Mouse (Mus musculus): ENCODE results near the gene Ier5l. TPM values are rescaled to one million over a fixed set of nuclear protein-coding genes. Genes with fewer than 3 reads are reported as not detected.

The Ier5l gene
- total and polyA plus RNA-seq, 3 experiments: 0.06 TPM; not detected in 2

GRCm38 (mm10) chr2:30510711-30511380 lies 36.8 kb upstream of the Ier5l start:
- no peak for DNase-seq (ENCODE audit: low read depth, low spot score)
- H3K27me3 ChIP-seq (ENCODE audit: control insufficient read depth in 1 of 2, insufficient read depth in 2 of 2, low read length in 2 of 2): no peaks in the 10 kb centered on the region; a peak in 2 of 4 replicates
- H3K9ac ChIP-seq (ENCODE audit: control insufficient read depth, low read depth, low read length, poor library complexity, severe bottlenecking): no peak overlapping the region
- no peaks in the 10 kb centered on the region for H3K36me3 ChIP-seq (ENCODE audit: control insufficient read depth in 1 of 2, insufficient read depth in 2 of 2, low read length in 2 of 2)
- no peaks in the 10 kb centered on the region for H3K4me1 ChIP-seq (ENCODE audit: control insufficient read depth in 1 of 2, insufficient read depth in 2 of 2, low read length in 2 of 2)
- no peaks in the 10 kb centered on the region for H3K79me2 ChIP-seq (ENCODE audit: control insufficient read depth, insufficient read depth, low read length, poor library complexity)
- no peak overlapping the region for H3K4me3 ChIP-seq (ENCODE audit: control insufficient read depth in 1 of 2, insufficient read depth in 1 of 2, low read depth in 2 of 2, low read length in 2 of 2)
- H3K27ac ChIP-seq (ENCODE audit: control insufficient read depth, low read depth, low read length): no peak overlapping the region
- no peaks in the 10 kb centered on the region for H3K9me3 ChIP-seq (replicated peaks; ENCODE audit: insufficient read depth, low read length)
- TF ChIP-seq RAD21 (IDR thresholded peaks at IDR 0.05; ENCODE audit: low read depth, low read length) (no peak), BHLHE40 (IDR thresholded peaks at IDR 0.05; ENCODE audit: borderline replicate concordance, low read depth, low read length) (no peak), ZMIZ1 (IDR thresholded peaks at IDR 0.05; ENCODE audit: low read depth, low read length) (no peak), ZC3H11A (IDR thresholded peaks at IDR 0.05; ENCODE audit: low read depth, low read length) (no peak), UBTF (IDR thresholded peaks at IDR 0.05; ENCODE audit: borderline replicate concordance, insufficient read depth, low read depth, low read length) (no peak), GABPA (IDR thresholded peaks at IDR 0.05; ENCODE audit: low read depth, low read length) (no peak), GATA1 (IDR thresholded peaks at IDR 0.05; ENCODE audit: low read depth, low read length) (no peak), ETS1 (IDR thresholded peaks at IDR 0.05; ENCODE audit: low read depth, low read length) (no peak), TBP (IDR thresholded peaks at IDR 0.05; ENCODE audit: low read depth, low read length) (no peak)

DNA sequence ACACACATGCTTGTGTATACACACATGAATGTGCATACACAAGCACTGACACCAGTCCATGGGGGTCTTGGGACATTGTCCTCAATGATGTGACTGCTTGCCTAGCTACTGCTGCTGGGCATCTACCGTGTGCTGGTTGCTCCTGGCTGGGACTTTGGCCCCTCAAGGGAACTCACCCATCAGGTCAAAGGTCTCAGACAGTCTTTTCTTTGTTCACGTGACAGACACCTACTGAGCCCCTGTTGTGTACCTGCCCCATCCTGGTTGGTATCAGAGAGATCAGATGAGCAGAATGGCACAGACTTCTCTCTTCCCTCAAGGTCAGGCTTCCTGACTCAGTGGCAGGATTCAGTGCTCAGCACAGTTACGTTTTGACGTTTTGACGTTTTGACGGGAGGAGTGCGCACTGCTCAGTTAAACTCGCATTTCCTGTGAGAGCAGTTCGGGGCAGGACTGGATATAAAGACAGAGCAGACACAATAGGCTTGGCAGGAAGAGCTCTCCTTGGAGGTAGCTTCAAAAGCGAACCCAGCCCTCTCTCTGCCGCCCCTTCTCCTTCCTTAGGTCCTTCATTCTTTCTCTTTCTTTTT lies 33.2 kb upstream of the Ier5l start:
- Histone ChIP-seq H3K4me1 (ENCODE audit: control insufficient read depth in 1 of 2, insufficient read depth in 2 of 2, low read length in 2 of 2) (no peaks in the 10 kb centered on the region), H3K9me3 (replicated peaks; ENCODE audit: insufficient read depth, low read length) (no peaks in the 10 kb centered on the region), H3K79me2 (ENCODE audit: control insufficient read depth, insufficient read depth, low read length, poor library complexity) (no peaks in the 10 kb centered on the region), H3K27me3 (ENCODE audit: control insufficient read depth in 1 of 2, insufficient read depth in 2 of 2, low read length in 2 of 2) (no peaks in the 10 kb centered on the region; a peak in 2 of 4 replicates), H3K36me3 (ENCODE audit: control insufficient read depth in 1 of 2, insufficient read depth in 2 of 2, low read length in 2 of 2) (no peaks in the 10 kb centered on the region), H3K9ac (ENCODE audit: control insufficient read depth, low read depth, low read length, poor library complexity, severe bottlenecking) (no peak overlapping the region), H3K27ac (ENCODE audit: control insufficient read depth, low read depth, low read length) (no peak overlapping the region), H3K4me3 (ENCODE audit: control insufficient read depth in 1 of 2, insufficient read depth in 1 of 2, low read depth in 2 of 2, low read length in 2 of 2) (no peak overlapping the region)
- TF ChIP-seq USF1 (IDR thresholded peaks at IDR 0.05; ENCODE audit: low read depth, low read length) (no peak), POLR2AphosphoS5 (IDR thresholded peaks at IDR 0.05; ENCODE audit: borderline replicate concordance, low read depth, low read length) (0 out of 2 replicates have a peak, but pooled peaks have one; percentile 10)
- no peak for DNase-seq (ENCODE audit: low read depth, low spot score)
